Mouse (Mus musculus) forebrain, embryonic 11.5 days (tissue): ENCODE results near the gene Ppp3cb. TPM values are rescaled to one million over a fixed set of nuclear protein-coding genes. Genes with fewer than 3 reads are reported as not detected.

Source experiments
- polyA plus RNA-seq: library from polyadenylated mRNA; unstranded; fragments of >200 nt; fragmentation: Nextera tagmentation; extraction: Ambion mirVana; gene quantifications from 2 replicates; pipeline ENCODE4 v1.2.1, GENCODE M21; 2014

Gene Ppp3cb
- polyA plus RNA-seq, 1 experiment from 2014 or later, result 69.1 TPM

Other genes with a start within 250 kb of the Ppp3cb start
- gene Ecd, start 198.5 kb downstream of the Ppp3cb start, polyA plus RNA-seq, result 77.9 and 78.5 TPM in 2 replicates
- gene Fam149b, start 198.4 kb downstream of the Ppp3cb start, polyA plus RNA-seq, result 59.5 and 60.8 TPM in 2 replicates
- gene Dnajc9, start 157.7 kb downstream of the Ppp3cb start, polyA plus RNA-seq, result 317 and 327 TPM in 2 replicates
- 69.7 and 75.5 TPM in 2 replicates for gene Mrps16, start 152.9 kb downstream of the Ppp3cb start, polyA plus RNA-seq
- 0.24 and 0.64 TPM in 2 replicates for gene Cfap70, start 94.3 kb downstream of the Ppp3cb start, polyA plus RNA-seq
- 12.8 and 14.6 TPM in 2 replicates for gene Anxa7, start 66.4 kb downstream of the Ppp3cb start, polyA plus RNA-seq
- 1.1 and 1.4 TPM in 2 replicates for gene Mss51, start 49.7 kb downstream of the Ppp3cb start, polyA plus RNA-seq
- gene Usp54, start 94.5 kb upstream of the Ppp3cb start, polyA plus RNA-seq, result 20.8 and 21.0 TPM in 2 replicates
- 0.28 TPM in 1 of 2 replicates, not detected in the other for gene Myoz1, start 110.0 kb upstream of the Ppp3cb start, polyA plus RNA-seq
- gene Synpo2l, start 121.8 kb upstream of the Ppp3cb start, polyA plus RNA-seq, result 0.13 and 0.35 TPM in 2 replicates
- 94.5 and 98.1 TPM in 2 replicates for gene Sec24c, start 127.7 kb upstream of the Ppp3cb start, polyA plus RNA-seq
- 19.3 and 20.1 TPM in 2 replicates for gene Fut11, start 148.4 kb upstream of the Ppp3cb start, polyA plus RNA-seq
- 236 and 256 TPM in 2 replicates for gene Chchd1, start 156.4 kb upstream of the Ppp3cb start, polyA plus RNA-seq
- 31.7 and 37.3 TPM in 2 replicates for gene Zswim8, start 161.0 kb upstream of the Ppp3cb start, polyA plus RNA-seq
- gene Ndst2, start 188.0 kb upstream of the Ppp3cb start, polyA plus RNA-seq, result 25.7 and 32.5 TPM in 2 replicates
- gene Camk2g, start 247.5 kb upstream of the Ppp3cb start, polyA plus RNA-seq, result 46.8 and 52.0 TPM in 2 replicates